Mouse (Mus musculus): ENCODE measurements around the gene Gm21973. TPM values are rescaled to one million over a fixed set of nuclear protein-coding genes. Genes with fewer than 3 reads are reported as not detected.
A peak's percentile ranks its signal among the peaks of the same experiment; 100 is the strongest.

Gene Gm21973
- polyA plus RNA-seq, 1 experiment from 2014 or later, result not detected

DNA sequence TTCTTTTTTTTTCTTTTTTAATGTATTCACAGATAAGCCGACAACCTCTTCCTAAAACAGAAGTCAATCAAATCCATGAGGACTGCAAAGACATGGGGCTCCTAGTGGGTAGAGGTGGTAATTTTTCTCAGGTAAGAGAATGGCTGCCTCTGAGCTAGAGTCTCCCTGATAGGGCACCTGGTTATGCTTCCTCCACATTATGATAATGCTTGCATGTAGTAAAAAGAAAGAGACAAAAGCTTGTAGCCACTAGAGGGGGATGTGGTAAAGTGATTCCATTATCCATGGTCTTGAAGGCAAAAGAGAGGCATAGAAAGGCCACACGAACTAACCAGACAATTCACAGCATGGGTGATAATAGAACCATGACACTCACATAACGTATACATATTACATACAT is 75.2 kb downstream of the Gm21973 start:
- no peaks in the 10 kb centered on the region for H3K27me3 ChIP-seq (ENCODE audit: insufficient read depth, low read length)
- H3K4me3 ChIP-seq (ENCODE audit: low read depth, low read length), result no peak overlapping the region
- 67% methylated on average over 3 of the region's 3 CpGs for WGBS
- H3K9ac ChIP-seq, result no peak overlapping the region
- peak; percentile 36 for TF ChIP-seq CTCF (IDR thresholded peaks at IDR 0.05; ENCODE audit: low read depth)
- DNase-seq (peak; percentile 48), ATAC-seq (ENCODE audit: insufficient read depth) (no peak)
- H3K36me3 ChIP-seq (ENCODE audit: insufficient read depth), result no peaks in the 10 kb centered on the region
- no peak overlapping the region for H3K4me2 ChIP-seq
- H3K9me3 ChIP-seq (ENCODE audit: low read depth, low read length), result no peaks in the 10 kb centered on the region
- no peak overlapping the region for H3K27ac ChIP-seq (ENCODE audit: low read depth)
- no peaks in the 10 kb centered on the region for H3K4me1 ChIP-seq (ENCODE audit: insufficient read depth)

- Histone ChIP-seq H3K4me1 (ENCODE audit: insufficient read depth) (no peaks in the 10 kb centered on the region), H3K27ac (ENCODE audit: low read depth) (no peak overlapping the region), H3K36me3 (ENCODE audit: insufficient read depth) (no peaks in the 10 kb centered on the region), H3K9me3 (ENCODE audit: low read depth, low read length) (no peaks in the 10 kb centered on the region), H3K9ac (no peak overlapping the region), H3K4me2 (no peak overlapping the region), H3K4me3 (ENCODE audit: low read depth, low read length) (no peak overlapping the region), H3K27me3 (ENCODE audit: insufficient read depth, low read length) (no peaks in the 10 kb centered on the region)
- no peak for TF ChIP-seq CTCF (IDR thresholded peaks at IDR 0.05; ENCODE audit: low read depth)
- ATAC-seq (ENCODE audit: insufficient read depth) (no peak), DNase-seq (no peak)
- WGBS, result 77% methylated on average over 3 of the region's 3 CpGs
These were observed 84.7 kb downstream of the Gm21973 start for GRCm38 (mm10) chr15:10409842-10410241.

DNA sequence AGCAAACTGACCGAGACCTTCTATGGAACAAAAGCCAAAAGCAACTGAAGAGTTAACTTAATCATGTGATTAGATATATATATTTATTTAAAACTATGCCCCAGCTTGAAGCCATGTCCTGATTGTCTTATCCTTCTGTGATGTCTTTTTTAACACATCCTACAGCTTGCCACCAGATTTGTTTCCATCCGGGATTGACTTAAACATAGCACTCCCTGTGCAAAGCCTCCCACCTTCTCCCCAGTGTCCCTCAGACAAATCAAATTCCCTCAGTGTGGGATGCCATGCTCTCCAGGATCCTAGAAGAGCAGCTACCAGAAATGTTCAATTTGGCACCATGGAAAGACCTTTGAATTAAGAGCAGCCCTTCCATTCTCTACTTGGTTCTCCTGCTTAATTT is 85.7 kb downstream of the Gm21973 start:
- no peaks in the 10 kb centered on the region for H3K27me3 ChIP-seq (ENCODE audit: insufficient read depth, low read length)
- DNase-seq, result no peak
- ATAC-seq (ENCODE audit: insufficient read depth), result no peak
- H3K27ac ChIP-seq (ENCODE audit: low read depth), result no peak overlapping the region
- H3K36me3 ChIP-seq (ENCODE audit: insufficient read depth), result no peaks in the 10 kb centered on the region
- no peaks in the 10 kb centered on the region for H3K4me1 ChIP-seq (ENCODE audit: insufficient read depth)
- no peaks in the 10 kb centered on the region for H3K9me3 ChIP-seq (ENCODE audit: low read depth, low read length)
- TF ChIP-seq CTCF (IDR thresholded peaks at IDR 0.05; ENCODE audit: low read depth), result no peak
- WGBS, result 77% methylated on average over 2 of the region's 2 CpGs
- H3K9ac ChIP-seq, result no peak overlapping the region
- no peak overlapping the region for H3K4me3 ChIP-seq (ENCODE audit: low read depth, low read length)
- no peak overlapping the region for H3K4me2 ChIP-seq

DNA sequence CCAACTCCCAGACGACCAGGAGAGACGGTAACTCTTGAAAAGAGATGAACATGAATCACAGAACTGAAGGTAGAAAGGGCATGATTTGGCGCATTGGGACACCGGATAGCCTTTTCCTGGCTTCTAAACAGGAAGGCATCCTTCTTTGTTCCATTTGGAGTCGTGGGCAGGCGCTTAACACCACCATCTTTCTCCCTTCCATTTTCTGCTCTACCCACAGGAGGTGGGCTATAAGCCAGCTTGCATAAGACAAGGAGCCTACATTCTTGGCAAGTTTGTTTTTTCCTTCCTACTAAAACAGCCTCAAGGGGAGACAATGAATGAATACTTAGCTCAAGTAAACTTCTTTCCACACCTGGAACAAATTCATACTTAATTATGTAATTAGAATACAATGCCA is 88.5 kb downstream of the Gm21973 start:
- 84% methylated on average over 6 of the region's 6 CpGs for WGBS
- Histone ChIP-seq H3K4me3 (ENCODE audit: low read depth, low read length) (no peak overlapping the region), H3K9ac (no peak overlapping the region)

DNA sequence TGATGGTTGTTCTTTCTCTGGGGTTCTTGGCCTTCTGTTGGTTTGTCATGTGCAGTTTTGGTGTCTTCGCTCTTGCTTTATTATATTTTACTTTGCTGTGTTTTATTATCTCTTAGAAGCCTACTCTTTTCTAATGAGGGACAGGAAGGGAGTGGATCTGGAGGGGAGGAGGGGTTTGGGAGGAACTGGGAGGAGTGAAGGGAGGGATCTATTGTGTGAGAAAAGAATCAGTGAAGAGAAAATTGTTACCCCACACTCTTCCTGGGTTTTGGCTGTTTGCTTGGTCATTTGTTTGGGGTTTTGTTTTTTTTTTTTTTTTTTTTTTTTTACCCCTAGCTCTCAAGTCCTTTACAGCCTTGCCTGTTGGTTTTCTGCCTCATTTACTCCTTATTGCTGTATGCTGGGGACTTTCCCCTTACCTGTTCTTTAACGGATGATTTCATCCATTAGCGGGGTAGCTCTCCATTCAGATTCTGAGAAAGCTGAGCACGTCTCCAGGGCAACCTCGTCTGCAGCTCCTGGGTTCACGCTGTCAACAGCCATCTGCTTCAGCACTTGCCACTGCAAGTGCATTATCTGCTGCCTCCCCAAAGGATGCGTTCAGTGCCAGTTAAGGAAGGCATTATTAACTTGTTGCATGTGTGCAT is 96.1 kb downstream of the Gm21973 start:
- H3K4me2 ChIP-seq, result no peak overlapping the region
- no peak overlapping the region for H3K27ac ChIP-seq (ENCODE audit: low read depth)
- no peak overlapping the region for H3K4me3 ChIP-seq (ENCODE audit: low read depth, low read length)
- 35% methylated on average over 7 of the region's 7 CpGs for WGBS
- H3K9me3 ChIP-seq (ENCODE audit: low read depth, low read length), result no peaks in the 10 kb centered on the region
- H3K9ac ChIP-seq, result no peak overlapping the region
- no peak for TF ChIP-seq CTCF (IDR thresholded peaks at IDR 0.05; ENCODE audit: low read depth)
- DNase-seq (no peak), ATAC-seq (ENCODE audit: insufficient read depth) (no peak)
- H3K36me3 ChIP-seq (ENCODE audit: insufficient read depth), result no peaks in the 10 kb centered on the region
- no peaks in the 10 kb centered on the region for H3K27me3 ChIP-seq (ENCODE audit: insufficient read depth, low read length)
- no peaks in the 10 kb centered on the region for H3K4me1 ChIP-seq (ENCODE audit: insufficient read depth)

More for the DNA sequence above, 88.5 kb downstream of the Gm21973 start:
- no peak overlapping the region for H3K4me2 ChIP-seq
- H3K27ac ChIP-seq (ENCODE audit: low read depth), result no peak overlapping the region
- no peak for ATAC-seq (ENCODE audit: insufficient read depth)
- no peaks in the 10 kb centered on the region for H3K27me3 ChIP-seq (ENCODE audit: insufficient read depth, low read length)
- DNase-seq, result no peak
- H3K9me3 ChIP-seq (ENCODE audit: low read depth, low read length), result no peaks in the 10 kb centered on the region
- no peaks in the 10 kb centered on the region for H3K4me1 ChIP-seq (ENCODE audit: insufficient read depth)
- TF ChIP-seq CTCF (IDR thresholded peaks at IDR 0.05; ENCODE audit: low read depth), result no peak
- no peaks in the 10 kb centered on the region for H3K36me3 ChIP-seq (ENCODE audit: insufficient read depth)

DNA sequence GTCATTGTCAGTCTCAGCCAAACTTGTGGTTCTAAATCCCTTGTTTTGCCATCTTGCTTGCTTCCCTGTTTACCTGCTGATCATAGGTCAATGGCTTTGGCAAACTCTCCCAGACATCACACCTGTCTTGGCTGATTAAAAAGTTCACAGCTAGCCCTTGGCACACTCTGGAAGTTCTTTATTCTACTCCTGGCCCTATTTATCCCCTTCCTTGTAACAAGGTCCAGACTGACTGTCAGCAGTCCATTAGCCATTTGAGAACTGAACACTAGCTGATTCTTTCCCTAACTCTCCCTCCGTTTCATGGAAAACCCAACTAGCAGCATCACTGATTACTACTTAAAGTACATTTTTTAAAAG is 96.6 kb downstream of the Gm21973 start:
- ATAC-seq (ENCODE audit: insufficient read depth) (no peak), DNase-seq (no peak)
- WGBS, result 79% methylated on average over 1 of the region's 1 CpGs
- Histone ChIP-seq H3K4me2 (no peak overlapping the region), H3K9ac (no peak overlapping the region), H3K9me3 (ENCODE audit: low read depth, low read length) (no peaks in the 10 kb centered on the region), H3K4me3 (ENCODE audit: low read depth, low read length) (no peak overlapping the region), H3K4me1 (ENCODE audit: insufficient read depth) (no peaks in the 10 kb centered on the region), H3K27me3 (ENCODE audit: insufficient read depth, low read length) (no peaks in the 10 kb centered on the region), H3K27ac (ENCODE audit: low read depth) (no peak overlapping the region), H3K36me3 (ENCODE audit: insufficient read depth) (no peaks in the 10 kb centered on the region)
- TF ChIP-seq CTCF (IDR thresholded peaks at IDR 0.05; ENCODE audit: low read depth), result no peak

Other genes starting within 250 kb of the Gm21973 start
- gene Prlr, start 148.1 kb upstream of the Gm21973 start, polyA plus RNA-seq (2014; fragmentation: Nextera tagmentation; extraction: Ambion mirVana), result 0.04 and 0.07 TPM in 2 replicates
- not detected in 2 replicates for gene Agxt2, start 33.2 kb downstream of the Gm21973 start, polyA plus RNA-seq (2014; fragmentation: Nextera tagmentation; extraction: Ambion mirVana)
- gene Dnajc21, start 145.1 kb downstream of the Gm21973 start, polyA plus RNA-seq (2014; fragmentation: Nextera tagmentation; extraction: Ambion mirVana), result 15.0 and 17.9 TPM in 2 replicates
- gene Brix1, start 160.6 kb downstream of the Gm21973 start, polyA plus RNA-seq (2014; fragmentation: Nextera tagmentation; extraction: Ambion mirVana), result 120 and 126 TPM in 2 replicates
- 25.1 and 25.4 TPM in 2 replicates for gene Rad1, start 160.6 kb downstream of the Gm21973 start, polyA plus RNA-seq (2014; fragmentation: Nextera tagmentation; extraction: Ambion mirVana)
- gene Ttc23l, start 233.3 kb downstream of the Gm21973 start, polyA plus RNA-seq (2014; fragmentation: Nextera tagmentation; extraction: Ambion mirVana), result not detected in 2 replicates